Mouse (Mus musculus): ENCODE measurements around the gene Coro1b.

Gene Coro1b

GRCm38 (mm10) chr19:4142416-4143173 lies 5.8 kb upstream of the Coro1b start:
- DNase-seq (ENCODE audit: low spot score in 2 of 2) = no peak

- no peak for DNase-seq (ENCODE audit: low spot score in 2 of 2)
These were observed 4.6 kb upstream of the Coro1b start, which contains the start of gene Cabp4 for GRCm38 (mm10) chr19:4143759-4144268. TSS of gene Cabp4 (minus strand) at chr19:4144033.

- no peak for DNase-seq (ENCODE audit: low spot score in 2 of 2)
These were observed 3.6 kb upstream of the Coro1b start for GRCm38 (mm10) chr19:4144550-4145498.

GRCm38 (mm10) chr19:4145936-4146335 lies 2.5 kb upstream of the Coro1b start:
- DNase-seq (ENCODE audit: low spot score in 2 of 2) = no peak

GRCm38 (mm10) chr19:4146366-4147021 lies 1.9 kb upstream of the Coro1b start:
- no peak for DNase-seq (ENCODE audit: low spot score in 2 of 2)

GRCm38 (mm10) chr19:4147022-4147405 lies 1.4 kb upstream of the Coro1b start:
- DNase-seq (ENCODE audit: low spot score in 2 of 2) = no peak

GRCm38 (mm10) chr19:4147782-4148490 lies 483 bp upstream of the Coro1b start:
- no peak for DNase-seq (ENCODE audit: low spot score in 2 of 2)

- no peak for DNase-seq (ENCODE audit: low spot score in 2 of 2)
These were observed 400 bp downstream of the Coro1b start for GRCm38 (mm10) chr19:4148819-4149218.

- DNase-seq (ENCODE audit: low spot score in 2 of 2) = no peak
These were observed 864 bp downstream of the Coro1b start for GRCm38 (mm10) chr19:4149283-4149682.

GRCm38 (mm10) chr19:4149764-4150461 lies 1.5 kb downstream of the Coro1b start:
- DNase-seq (ENCODE audit: low spot score in 2 of 2) = no peak

- no peak for DNase-seq (ENCODE audit: low spot score in 2 of 2)
These were observed 2.4 kb downstream of the Coro1b start for GRCm38 (mm10) chr19:4150567-4151487.

- DNase-seq (ENCODE audit: low spot score in 2 of 2) = no peak
These were observed 3.1 kb downstream of the Coro1b start for GRCm38 (mm10) chr19:4151488-4151860.

- DNase-seq (ENCODE audit: low spot score in 2 of 2) = no peak
These were observed 3.5 kb downstream of the Coro1b start for GRCm38 (mm10) chr19:4151898-4152297.

- DNase-seq (ENCODE audit: low spot score in 2 of 2) = no peak
These were observed 4.2 kb downstream of the Coro1b start for GRCm38 (mm10) chr19:4152445-4153231.

- DNase-seq (ENCODE audit: low spot score in 2 of 2) = no peak
These were observed 4.8 kb downstream of the Coro1b start, which contains the start of gene Ptprcap for GRCm38 (mm10) chr19:4153232-4153654. TSS of gene Ptprcap (plus strand) at chr19:4153604.

- peak; percentile 81 to 82 for DNase-seq (ENCODE audit: low spot score in 2 of 2)
These were observed 6.2 kb downstream of the Coro1b start for GRCm38 (mm10) chr19:4154437-4155222.

GRCm38 (mm10) chr19:4155223-4156072 lies 7.0 kb downstream of the Coro1b start:
- no peak for DNase-seq (ENCODE audit: low spot score in 2 of 2)

Data from thymus, postnatal 10 days (tissue).